Mouse (Mus musculus) limb, embryonic 14.5 days (tissue): Measurements from ENCODE around the gene Mlst8. TPM values are rescaled to one million over a fixed set of nuclear protein-coding genes. Genes with fewer than 3 reads are reported as not detected.
A peak's percentile ranks its signal among the peaks of the same experiment; 100 is the strongest.
"Not testable (repeated sequence)": the region's sequence is repeated elsewhere in the genome, so short reads cannot be mapped to it uniquely, and the experiment has no call there.

ENCODE experiments used
- ATAC-seq: fragments of 200-750 bp; cut with Nextera tagmentation; 2 replicates; pipeline ENCODE4 v1.8.0; 2017; ENCODE audit warnings: low read depth, moderate number of reproducible peaks, moderate TSS enrichment; ENCODE audit not compliant: low FRiP score
- DNase-seq: peaks from one replicate; pipeline ENCODE4 v3.0.0-alpha.2; 2015; ENCODE audit warnings: low spot score
- H3K27ac ChIP-seq: fragments of 300-500 bp; sonication (generic); replicated peaks from 2 replicates; pipeline ENCODE4 v1.5.1; 2014; ENCODE audit warnings: low read depth, mild to moderate bottlenecking, low read length, moderate library complexity, mixed read lengths
- H3K27me3 ChIP-seq: fragments of 300-500 bp; sonication (generic); 2 replicates; pipeline ENCODE4 v1.6.1; 2014; ENCODE audit warnings: low read length, mixed read lengths; ENCODE audit not compliant: control insufficient read depth, insufficient read depth
- H3K36me3 ChIP-seq: fragments of 300-500 bp; sonication (generic); 2 replicates; pipeline ENCODE4 v1.6.1; 2014; ENCODE audit warnings: mild to moderate bottlenecking, low read length, moderate library complexity, mixed read lengths; ENCODE audit not compliant: control insufficient read depth, insufficient read depth
- H3K4me1 ChIP-seq: fragments of 300-500 bp; sonication (generic); 2 replicates; pipeline ENCODE4 v1.6.1; 2014; ENCODE audit warnings: antibody characterized with exemption, low read length, mixed read lengths; ENCODE audit not compliant: control insufficient read depth, insufficient read depth
- H3K4me2 ChIP-seq: fragments of 300-500 bp; sonication (generic); replicated peaks from 2 replicates; pipeline ENCODE4 v1.6.1; 2014; ENCODE audit warnings: low read depth, mild to moderate bottlenecking, low read length, moderate library complexity; ENCODE audit not compliant: severe bottlenecking
- H3K4me3 ChIP-seq: fragments of 300-500 bp; sonication (generic); replicated peaks from 2 replicates; pipeline ENCODE4 v1.5.1; 2014; ENCODE audit warnings: low read length
- H3K9ac ChIP-seq: fragments of 300-500 bp; sonication (generic); 2 replicates; pipeline ENCODE4 v1.6.1; 2014; ENCODE audit warnings: mild to moderate bottlenecking, low read depth, low read length, moderate library complexity; ENCODE audit not compliant: severe bottlenecking
- H3K9me3 ChIP-seq: fragments of 300-500 bp; sonication (generic); 2 replicates; pipeline ENCODE4 v1.6.1; 2016; ENCODE audit warnings: low read length; ENCODE audit not compliant: control insufficient read depth
- POLR2A ChIP-seq: fragments of 200-500 bp; IDR thresholded peaks from 2 replicates; pipeline ENCODE4 v1.8.0; 2012; ENCODE audit warnings: inconsistent platforms, mild to moderate bottlenecking, moderate library complexity, borderline replicate concordance; ENCODE audit not compliant: insufficient read depth, insufficient read length; ENCODE audit errors: extremely low read depth
- WGBS: fragments of 180-500 bp; shearing (Covaris S2); extraction: QIAGEN DNeasy Blood & Tissue Kit; methylation state at CpG from one replicate; pipeline ENCODE4 v1.1.7; 2014; 5-methylcytosine and 5-hydroxymethylcytosine counted together
- polyA plus RNA-seq, 2 experiments: library from polyadenylated mRNA; depleted of rRNA in 1 of 2; stranded (reverse) in 1 of 2; unstranded in 1 of 2; fragments of >200 nt; fragmentation: Nextera tagmentation in 1 of 2; extraction: Ambion mirVana in 1 of 2; gene quantifications; 2 replicates each; pipeline versions ENCODE4 v1.2.1 to v1.2.3; 2012 to 2014

Mlst8 gene
- polyA plus RNA-seq, 2 experiments = 27.8 to 46.3 TPM

GRCm38 (mm10) chr17:24437016-24437415, 41.9 kb downstream of the Mlst8 start:
- Histone ChIP-seq H3K27me3 (no peaks in the 10 kb centered on the region), H3K27ac (no peak overlapping the region), H3K36me3 (peaks cover 72% of the 10 kb centered on the region), H3K4me2 (no peak overlapping the region), H3K9me3 (no peaks in the 10 kb centered on the region), H3K4me1 (no peaks in the 10 kb centered on the region), H3K9ac (no peak overlapping the region), H3K4me3 (no peak overlapping the region)
- 71% methylated on average over 5 of the region's 5 CpGs for WGBS
- TF ChIP-seq POLR2A = no peak
- peak; percentile 68; the same call in 1 of the 2 replicates for ATAC-seq
- DNase-seq = peak; percentile 65

GRCm38 (mm10) chr17:24429201-24429983, 49.5 kb downstream of the Mlst8 start:
- Histone ChIP-seq H3K27me3 (no peaks in the 10 kb centered on the region), H3K4me2 (no peak overlapping the region), H3K4me3 (no peak overlapping the region), H3K9ac (no peak overlapping the region), H3K9me3 (no peaks in the 10 kb centered on the region), H3K4me1 (peaks cover 15% of the 10 kb centered on the region), H3K27ac (no peak overlapping the region), H3K36me3 (peaks cover 28% of the 10 kb centered on the region)
- WGBS = 81% methylated on average over 14 of the region's 14 CpGs
- no peak for DNase-seq
- ATAC-seq = no peak
- no peak for TF ChIP-seq POLR2A

GRCm38 (mm10) chr17:24427170-24427557, 51.7 kb downstream of the Mlst8 start:
- H3K9me3 ChIP-seq = no peaks in the 10 kb centered on the region
- H3K4me3 ChIP-seq = peak overlapping the region; percentile 69
- TF ChIP-seq POLR2A = no peak
- H3K27ac ChIP-seq = peak overlapping the region; percentile 96
- peaks cover 36% of the 10 kb centered on the region for H3K36me3 ChIP-seq
- no peak for ATAC-seq
- no peaks in the 10 kb centered on the region for H3K27me3 ChIP-seq
- peaks cover 15% of the 10 kb centered on the region for H3K4me1 ChIP-seq
- peak overlapping the region; percentile 59 for H3K4me2 ChIP-seq
- WGBS = 3% methylated on average over 8 of the region's 8 CpGs
- DNase-seq = peak; percentile 50
- peak overlapping the region; percentile 84 for H3K9ac ChIP-seq

GRCm38 (mm10) chr17:24426471-24427169, 52.3 kb downstream of the Mlst8 start, which contains the start of gene Eci1:
TSS of gene Eci1 (plus strand) at chr17:24426641.
- Histone ChIP-seq H3K36me3 (peaks cover 41% of the 10 kb centered on the region), H3K4me1 (peaks cover 15% of the 10 kb centered on the region), H3K9ac (peak within 1 kb of the TSS; percentile 84), H3K27me3 (no peaks in the 10 kb centered on the region), H3K4me2 (peak within 1 kb of the TSS; percentile 59), H3K27ac (peak within 1 kb of the TSS; percentile 96), H3K9me3 (no peaks in the 10 kb centered on the region), H3K4me3 (peak within 1 kb of the TSS; percentile 69)
- WGBS = 4% methylated on average over 46 of the region's 48 CpGs
- DNase-seq (peak; percentile 92), ATAC-seq (peak; percentile 94)
- 0 out of 2 replicates have a peak, but pooled peaks have one; percentile 64 for TF ChIP-seq POLR2A

- Histone ChIP-seq H3K9ac (no peak overlapping the region), H3K9me3 (no peaks in the 10 kb centered on the region), H3K4me2 (peak overlapping the region; percentile 59; the same call in 1 of the 2 replicates), H3K27ac (no peak overlapping the region), H3K4me3 (0 out of 2 replicates have a peak overlapping the region, but pooled peaks have one; percentile 69), H3K4me1 (peaks cover 14% of the 10 kb centered on the region), H3K36me3 (peaks cover 48% of the 10 kb centered on the region), H3K27me3 (no peaks in the 10 kb centered on the region)
- 76% methylated on average over 7 of the region's 7 CpGs for WGBS
- no peak for DNase-seq
- no peak for TF ChIP-seq POLR2A
- ATAC-seq = no peak; the same call in 1 of the 2 replicates
These were observed 53.0 kb downstream of the Mlst8 start for GRCm38 (mm10) chr17:24425905-24426304.

- H3K4me1 ChIP-seq, H3K27ac ChIP-seq, DNase-seq, ATAC-seq, H3K9me3 ChIP-seq, H3K9ac ChIP-seq, H3K4me2 ChIP-seq, H3K4me3 ChIP-seq, H3K27me3 ChIP-seq: not testable (repeated sequence)
- H3K36me3 ChIP-seq = peaks cover 52% of the 10 kb centered on the region
- WGBS = 94% methylated on average over 4 of the region's 8 CpGs
These were observed 53.6 kb downstream of the Mlst8 start for GRCm38 (mm10) chr17:24425326-24425725.
